Mouse (Mus musculus): ENCODE measurements at regions not wholly inside any gene's neighbourhood (a gene's known extent, or its start where the extent isn't known, plus 50 kb on each side); places are given as distances from the start of the nearest gene placed in this dataset.
"Not testable (repeated sequence)": the region's sequence is repeated elsewhere in the genome, so short reads cannot be mapped to it uniquely, and the experiment has no call there.

- no peak for DNase-seq (ENCODE audit: low spot score in 2 of 2)
Measured at GRCm38 (mm10) chr11:24296893-24297624, 219.2 kb downstream of the Bcl11a start.

- DNase-seq (ENCODE audit: low spot score in 2 of 2), result no peak
Measured at GRCm38 (mm10) chr11:24297763-24298162, 219.9 kb downstream of the Bcl11a start.

- DNase-seq (ENCODE audit: low spot score in 2 of 2), result no peak
Measured at GRCm38 (mm10) chr11:24300351-24300750, 222.5 kb downstream of the Bcl11a start.

- no peak for DNase-seq (ENCODE audit: low spot score in 2 of 2)
Measured at GRCm38 (mm10) chr11:24301201-24301600, 223.3 kb downstream of the Bcl11a start.

GRCm38 (mm10) chr11:24305145-24305553 is 227.3 kb downstream of the Bcl11a start:
- peak in 1 of 2 experiments; percentile 8 for DNase-seq (ENCODE audit: low spot score in 2 of 2)

GRCm38 (mm10) chr11:24305691-24306090 is 227.8 kb downstream of the Bcl11a start:
- no peak for DNase-seq (ENCODE audit: low spot score in 2 of 2)

GRCm38 (mm10) chr11:24306101-24306500 is 228.2 kb downstream of the Bcl11a start:
- no peak for DNase-seq (ENCODE audit: low spot score in 2 of 2)

- DNase-seq (ENCODE audit: low spot score in 2 of 2), result no peak
Measured at GRCm38 (mm10) chr11:24307601-24308252, 229.9 kb downstream of the Bcl11a start.

GRCm38 (mm10) chr11:24308253-24308633 is 230.4 kb downstream of the Bcl11a start:
- DNase-seq (ENCODE audit: low spot score in 2 of 2), result no peak

GRCm38 (mm10) chr11:24314046-24314445 is 236.2 kb downstream of the Bcl11a start:
- DNase-seq (ENCODE audit: low spot score in 2 of 2), result no peak

- DNase-seq (ENCODE audit: low spot score in 2 of 2), result no peak
Measured at GRCm38 (mm10) chr11:24315582-24315981, 237.7 kb downstream of the Bcl11a start.

GRCm38 (mm10) chr11:24316198-24316597 is 238.3 kb downstream of the Bcl11a start:
- no peak for DNase-seq (ENCODE audit: low spot score in 2 of 2)

GRCm38 (mm10) chr11:24317989-24318735 is 240.3 kb downstream of the Bcl11a start:
- no peak for DNase-seq (ENCODE audit: low spot score in 2 of 2)

- DNase-seq (ENCODE audit: low spot score in 2 of 2), result no peak
Measured at GRCm38 (mm10) chr11:24319222-24319621, 241.4 kb downstream of the Bcl11a start.

GRCm38 (mm10) chr11:24322412-24322811 is 244.6 kb downstream of the Bcl11a start:
- DNase-seq (ENCODE audit: low spot score in 2 of 2), result not testable (repeated sequence)

GRCm38 (mm10) chr11:24328481-24328880 is 250.6 kb downstream of the Bcl11a start:
- DNase-seq (ENCODE audit: low spot score in 2 of 2), result no peak

- no peak for DNase-seq (ENCODE audit: low spot score in 2 of 2)
Measured at GRCm38 (mm10) chr11:24330366-24331124, 252.7 kb downstream of the Bcl11a start.

- DNase-seq (ENCODE audit: low spot score in 2 of 2), result no peak
Measured at GRCm38 (mm10) chr11:24332241-24332640, 254.4 kb downstream of the Bcl11a start.

GRCm38 (mm10) chr11:24333111-24333510 is 255.3 kb downstream of the Bcl11a start:
- DNase-seq (ENCODE audit: low spot score in 2 of 2), result no peak

- no peak for DNase-seq (ENCODE audit: low spot score in 2 of 2)
Measured at GRCm38 (mm10) chr11:24335256-24335655, 257.4 kb downstream of the Bcl11a start.

- no peak for DNase-seq (ENCODE audit: low spot score in 2 of 2)
Measured at GRCm38 (mm10) chr11:24338111-24338510, 260.3 kb downstream of the Bcl11a start.

- DNase-seq (ENCODE audit: low spot score in 2 of 2), result no peak
Measured at GRCm38 (mm10) chr11:24339061-24339460, 261.2 kb downstream of the Bcl11a start.

All from spleen, postnatal 14 days (tissue).